ENCODE assay signal across 9 mouse cellular contexts in the genomic region with DNA sequence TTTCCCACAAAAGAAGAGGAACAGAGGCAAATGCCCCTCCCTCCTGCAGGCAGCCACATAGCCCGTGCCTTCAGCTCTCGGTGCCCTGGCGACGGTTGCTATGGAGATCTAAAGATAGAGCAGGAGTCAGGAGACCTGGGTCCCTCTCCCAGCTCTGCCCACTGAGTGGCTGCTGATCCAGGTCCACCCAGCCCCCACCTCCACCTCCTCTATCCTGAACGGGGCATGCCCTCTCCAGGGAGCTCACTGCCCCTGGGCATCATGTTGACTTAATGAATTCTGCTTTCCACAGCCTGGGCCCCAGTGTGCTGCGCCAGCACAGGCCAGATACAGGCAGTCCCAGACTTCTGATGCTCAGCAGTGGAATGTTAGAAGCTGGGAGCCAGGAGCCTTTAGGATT. TPM values are rescaled to one million over a fixed set of nuclear protein-coding genes. Genes with fewer than 3 reads are reported as not detected.
DNase-seq lines count a peak whose midpoint lies in the region; ATAC-seq lines count a peak whose summit lies in the region.
"Had no signal": no experiment of that assay in that cellular context is flagged by ENCODE, and none has a peak within 500 bp of the region (broad histone marks: within the 10 kb centered on the region; RNA-seq: fewer than 3 reads in every experiment).

No protein-coding gene starts in this region.

- H3K36me3 ChIP-seq in hindbrain, embryonic 12.5 days: no peaks in the 10 kb centered on the region
- H3K36me3 ChIP-seq in midbrain, embryonic 12.5 days: no peaks in the 10 kb centered on the region
- H3K36me3 ChIP-seq: liver, embryonic 15.5 days had no signal

- H3K4me2 ChIP-seq in hindbrain, embryonic 12.5 days (replicated peaks): no peak overlapping the region; the same call in 1 of the 2 replicates
- H3K4me2 ChIP-seq in midbrain, embryonic 12.5 days (replicated peaks): peak overlapping the region; percentile 25; the same call in 1 of the 2 replicates
- H3K4me2 ChIP-seq: liver, embryonic 15.5 days had no signal

- peak; percentile 96 for ATAC-seq in hindbrain, embryonic 12.5 days (ENCODE audit: low FRiP score)
- ATAC-seq in midbrain, embryonic 12.5 days (ENCODE audit: low FRiP score, low read depth): peak; percentile 91
- no peak for ATAC-seq in erythroblast, adult 5-6 weeks (replicated peaks; ENCODE audit: low FRiP score, poor library complexity, severe bottlenecking)

- WGBS in hindbrain, embryonic 12.5 days: 7% methylated on average over 6 of the region's 6 CpGs
- WGBS in midbrain, embryonic 12.5 days: 5% methylated on average over 6 of the region's 6 CpGs

- no peaks in the 10 kb centered on the region for H3K9me3 ChIP-seq in hindbrain, embryonic 12.5 days (replicated peaks)
- H3K9me3 ChIP-seq in midbrain, embryonic 12.5 days: no peaks in the 10 kb centered on the region
- H3K9me3 ChIP-seq: liver, embryonic 15.5 days had no signal

- peaks cover 27% of the 10 kb centered on the region for H3K4me1 ChIP-seq in hindbrain, embryonic 12.5 days
- H3K4me1 ChIP-seq in midbrain, embryonic 12.5 days: peaks cover 20% of the 10 kb centered on the region
- H3K4me1 ChIP-seq: liver, embryonic 15.5 days had no signal

- H3K27me3 ChIP-seq in hindbrain, embryonic 12.5 days: no peaks in the 10 kb centered on the region
- H3K27me3 ChIP-seq in midbrain, embryonic 12.5 days: no peaks in the 10 kb centered on the region
- H3K27me3 ChIP-seq: liver, embryonic 15.5 days had no signal

- H3K27ac ChIP-seq in hindbrain, embryonic 12.5 days: peak overlapping the region; percentile 90
- peak overlapping the region; percentile 87 for H3K27ac ChIP-seq in midbrain, embryonic 12.5 days (replicated peaks)
- H3K27ac ChIP-seq: liver, embryonic 15.5 days had no signal

- H3K9ac ChIP-seq in hindbrain, embryonic 12.5 days: no peak overlapping the region
- H3K9ac ChIP-seq in midbrain, embryonic 12.5 days (replicated peaks): 0 out of 2 replicates have a peak overlapping the region, but pooled peaks have one; percentile 8
- H3K9ac ChIP-seq: liver, embryonic 15.5 days had no signal

- peak; percentile 76 for DNase-seq in adrenal gland, postnatal 14 days
- DNase-seq in embryo, embryonic 9.5 days (ENCODE audit: extremely low spot score): peak; percentile 80
- peak; percentile 42 for DNase-seq in layer of hippocampus, adult 9-10 months (ENCODE audit: low spot score)
- peak; percentile 79 for DNase-seq in telencephalon, adult 2 months (ENCODE audit: low read depth, low spot score)

- H3K4me3 ChIP-seq in hindbrain, embryonic 12.5 days: no peak overlapping the region
- no peak overlapping the region for H3K4me3 ChIP-seq in midbrain, embryonic 12.5 days
- H3K4me3 ChIP-seq: liver, embryonic 15.5 days had no signal

RNA-seq across cellular contexts. Expression of gene Cdcp2, which starts 11.8 kb away (rescaled TPM):
- total RNA-seq in adrenal gland, postnatal 14 days (2021): not detected in 2 replicates
- polyA plus RNA-seq in hindbrain, embryonic 12.5 days (2016; fragmentation: Nextera tagmentation; extraction: Ambion mirVana): 0.10 TPM in 1 of 2 replicates, not detected in the other
- 0.06 and 0.09 TPM in 2 replicates for polyA plus RNA-seq in midbrain, embryonic 12.5 days (2016; fragmentation: Nextera tagmentation; extraction: Ambion mirVana)
- 0.42 TPM in 1 of 2 replicates, not detected in the other for total RNA-seq in erythroblast, adult 5-6 weeks (2015; ENCODE audit: low replicate concordance)
- not detected in 2 replicates for total RNA-seq in erythroblast, adult 5-6 weeks (2017; ENCODE audit: low replicate concordance)
- total RNA-seq: adrenal gland, adult 18-20 months had no signal
- polyA plus RNA-seq: liver, embryonic 15.5 days had no signal

RNA-seq across cellular contexts. Expression of gene Cyb5rl, which starts 18.1 kb away (rescaled TPM):
- total RNA-seq in adrenal gland, postnatal 14 days (2021): 17.0 and 20.1 TPM in 2 replicates
- 4.1 and 4.5 TPM in 2 replicates for polyA plus RNA-seq in hindbrain, embryonic 12.5 days (2016; fragmentation: Nextera tagmentation; extraction: Ambion mirVana)
- polyA plus RNA-seq in midbrain, embryonic 12.5 days (2016; fragmentation: Nextera tagmentation; extraction: Ambion mirVana): 5.8 and 9.5 TPM in 2 replicates
- 0.63 TPM in 1 of 2 replicates, not detected in the other for total RNA-seq in erythroblast, adult 5-6 weeks (2015; ENCODE audit: low replicate concordance)
- 0.28 and 0.34 TPM in 2 replicates for total RNA-seq in erythroblast, adult 5-6 weeks (2017; ENCODE audit: low replicate concordance)

RNA-seq across cellular contexts. Expression of gene Mrpl37, which starts 18.2 kb away (rescaled TPM):
- total RNA-seq in adrenal gland, postnatal 14 days (2021): 98.8 and 100 TPM in 2 replicates
- polyA plus RNA-seq in hindbrain, embryonic 12.5 days (2016; fragmentation: Nextera tagmentation; extraction: Ambion mirVana): 78.0 and 80.8 TPM in 2 replicates
- polyA plus RNA-seq in midbrain, embryonic 12.5 days (2016; fragmentation: Nextera tagmentation; extraction: Ambion mirVana): 91.0 and 91.9 TPM in 2 replicates
- 20.9 and 25.0 TPM in 2 replicates for total RNA-seq in erythroblast, adult 5-6 weeks (2015; ENCODE audit: low replicate concordance)
- 5.4 and 17.2 TPM in 2 replicates for total RNA-seq in erythroblast, adult 5-6 weeks (2017; ENCODE audit: low replicate concordance)

Comparison
In these comparisons a context has a peak if more than half of its experiments do, and no peak if none do; other contexts are left out.
1. RNA of gene Cyb5rl, which starts 18.1 kb away (total RNA-seq): 17.0 to 20.1 TPM in adrenal gland, postnatal 14 days; 0.28 to 0.63 TPM in erythroblast, adult 5-6 weeks; every median in the first group is over 10 times any median in the second.
2. Peak in every context shown above with its lines, with median percentiles within 50 percentile points of each other: DNase-seq.